Mouse (Mus musculus): ENCODE measurements around the gene Copb2. TPM values are rescaled to one million over a fixed set of nuclear protein-coding genes. Genes with fewer than 3 reads are reported as not detected.

Copb2 gene
- polyA plus RNA-seq, 1 experiment from 2014 or later = 149 TPM

DNA sequence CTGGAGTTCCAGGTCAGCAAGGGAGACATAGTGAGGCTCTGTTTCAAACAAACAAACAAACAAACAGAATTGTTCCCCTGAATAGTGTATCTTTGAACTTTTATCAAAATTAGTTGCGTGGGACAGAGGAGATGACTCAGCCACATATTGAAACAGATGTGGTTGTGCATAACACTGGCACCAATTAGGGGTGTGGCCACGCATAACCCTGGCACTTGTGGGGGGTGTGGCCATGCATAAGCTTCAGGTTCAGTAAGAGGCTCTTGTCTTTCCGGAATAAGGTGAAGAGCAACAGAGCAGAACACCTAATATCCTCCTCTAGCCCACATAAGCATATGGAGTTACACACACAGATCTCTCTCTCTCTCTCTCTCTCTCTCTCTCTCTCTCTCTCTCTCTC is 19.5 kb upstream of the Copb2 start:
- DNase-seq (ENCODE audit: low spot score) = no peak
- Histone ChIP-seq H3K27me3 (ENCODE audit: insufficient read depth, poor library complexity, severe bottlenecking) (peaks cover 4% of the 10 kb centered on the region; the same call in 1 of the 2 replicates), H3K9me3 (no peaks in the 10 kb centered on the region), H3K4me3 (no peak overlapping the region), H3K27ac (no peak overlapping the region), H3K36me3 (no peaks in the 10 kb centered on the region), H3K4me1 (replicated peaks) (no peaks in the 10 kb centered on the region)
- WGBS = 76% methylated on average over 3 of the region's 3 CpGs

DNA sequence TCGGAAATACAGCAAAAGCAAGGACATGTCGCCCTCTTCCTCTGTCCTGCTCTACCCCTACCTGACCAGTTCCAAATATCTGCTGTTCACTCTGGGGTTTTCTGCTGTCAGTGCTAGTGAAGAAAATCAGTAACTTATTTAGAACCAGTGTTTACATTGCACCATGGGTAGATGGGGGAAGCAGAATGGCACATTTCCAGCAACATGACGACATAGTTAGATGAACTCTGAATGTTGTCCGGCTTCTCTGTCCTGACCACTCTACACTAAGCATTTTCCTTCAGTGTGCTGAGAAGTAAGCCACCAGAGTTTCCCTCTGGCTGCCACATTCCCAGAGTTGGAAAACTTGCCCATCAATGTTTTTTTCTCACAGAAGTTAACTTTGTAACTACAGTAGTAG is 20.3 kb downstream of the Copb2 start:
- no peak for DNase-seq (ENCODE audit: low spot score)
- 93% methylated on average over 4 of the region's 4 CpGs for WGBS
- Histone ChIP-seq H3K9me3 (no peaks in the 10 kb centered on the region), H3K27me3 (ENCODE audit: insufficient read depth, poor library complexity, severe bottlenecking) (no peaks in the 10 kb centered on the region), H3K36me3 (peaks cover 100% of the 10 kb centered on the region), H3K4me3 (no peak overlapping the region), H3K4me1 (replicated peaks) (no peaks in the 10 kb centered on the region), H3K27ac (no peak overlapping the region)

DNA sequence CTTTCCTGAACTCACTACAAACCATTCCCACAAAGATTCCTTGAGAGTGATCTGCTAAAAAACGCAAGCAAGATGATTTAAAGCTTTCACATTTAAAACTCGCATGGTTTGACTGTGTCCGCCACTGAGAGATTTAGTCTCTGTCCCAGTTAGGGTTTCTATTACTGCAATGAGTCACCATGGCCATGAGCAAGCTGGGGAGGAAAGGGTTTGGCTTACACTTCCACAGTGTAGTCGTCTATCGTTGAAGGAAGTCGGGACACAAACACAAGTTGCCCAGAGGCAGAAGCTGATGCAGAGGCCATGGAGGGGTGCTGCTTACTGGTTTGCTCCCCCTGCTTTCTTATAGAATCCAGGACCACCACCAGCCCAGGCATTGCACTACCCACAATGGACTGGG is 36.6 kb downstream of the Copb2 start:
- WGBS = 89% methylated on average over 6 of the region's 6 CpGs
- peak overlapping the region; percentile 90 for H3K4me3 ChIP-seq
- peaks cover 13% of the 10 kb centered on the region for H3K4me1 ChIP-seq (replicated peaks)
- no peaks in the 10 kb centered on the region for H3K9me3 ChIP-seq
- no peak for DNase-seq (ENCODE audit: low spot score)
- H3K27ac ChIP-seq = no peak overlapping the region
- no peaks in the 10 kb centered on the region for H3K27me3 ChIP-seq (ENCODE audit: insufficient read depth, poor library complexity, severe bottlenecking)
- H3K36me3 ChIP-seq = peaks cover 39% of the 10 kb centered on the region

GRCm38 (mm10) chr9:98601156-98601836 is 37.8 kb downstream of the Copb2 start, which contains the start of gene Mrps22:
Gene Mrps22 (minus strand): TSS chr9:98601660.
- DNase-seq (ENCODE audit: low spot score) = peak; percentile 85
- Histone ChIP-seq H3K27ac (peak within 1 kb of the TSS; percentile 86), H3K27me3 (ENCODE audit: insufficient read depth, poor library complexity, severe bottlenecking) (no peaks in the 10 kb centered on the region), H3K9me3 (no peaks in the 10 kb centered on the region), H3K36me3 (peaks cover 28% of the 10 kb centered on the region), H3K4me1 (replicated peaks) (peaks cover 13% of the 10 kb centered on the region), H3K4me3 (peak within 1 kb of the TSS; percentile 90)
- WGBS = under 1% methylated on average over 44 of the region's 44 CpGs

DNA sequence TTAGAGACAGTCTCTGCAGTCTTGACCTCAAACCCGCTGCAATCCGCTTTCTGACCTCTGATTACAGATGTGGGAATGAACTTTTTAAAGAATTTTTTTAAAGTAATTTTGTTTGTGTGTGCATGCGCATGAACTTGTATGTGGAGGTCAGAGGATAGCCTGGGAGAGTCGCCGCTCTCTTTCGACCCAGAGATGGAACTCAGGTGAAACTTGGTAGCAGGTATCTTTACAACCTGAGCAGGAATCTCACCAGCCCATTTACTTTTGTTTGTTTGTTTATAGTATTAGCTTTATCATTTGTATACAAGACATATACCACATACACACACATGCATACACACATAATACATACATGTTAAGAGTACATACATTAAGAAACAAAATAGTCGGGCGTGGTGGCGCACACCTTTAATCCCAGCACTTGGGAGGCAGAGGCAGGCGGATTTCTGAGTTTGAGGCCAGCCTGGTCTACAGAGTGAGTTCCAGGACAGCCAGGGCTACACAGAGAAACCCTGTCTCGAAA is 38.4 kb downstream of the Copb2 start:
- H3K27ac ChIP-seq = peak overlapping the region; percentile 86
- peak overlapping the region; percentile 90 for H3K4me3 ChIP-seq
- H3K9me3 ChIP-seq = no peaks in the 10 kb centered on the region
- DNase-seq (ENCODE audit: low spot score) = no peak
- peaks cover 22% of the 10 kb centered on the region for H3K36me3 ChIP-seq
- no peaks in the 10 kb centered on the region for H3K27me3 ChIP-seq (ENCODE audit: insufficient read depth, poor library complexity, severe bottlenecking)
- peaks cover 13% of the 10 kb centered on the region for H3K4me1 ChIP-seq (replicated peaks)
- 57% methylated on average over 11 of the region's 11 CpGs for WGBS

DNA sequence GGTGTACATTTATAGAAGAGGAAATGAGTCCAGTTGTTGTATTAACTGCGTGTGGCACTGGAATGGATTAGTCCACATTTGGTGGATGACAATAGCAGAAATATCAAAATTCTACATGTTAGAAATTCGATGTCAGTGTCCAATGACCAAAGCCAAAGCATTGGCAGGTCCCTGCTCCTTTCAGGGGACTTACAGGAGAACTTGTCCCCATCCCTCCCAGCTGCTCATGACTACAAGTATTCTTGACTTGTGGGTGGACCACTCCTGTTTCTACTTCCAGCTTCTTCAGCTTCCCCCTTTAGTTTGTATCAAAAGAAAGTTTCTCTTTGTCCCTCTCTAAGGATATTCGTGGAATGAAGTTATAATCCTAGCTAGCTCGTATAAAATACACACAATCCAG is 41.4 kb downstream of the Copb2 start:
- H3K27me3 ChIP-seq (ENCODE audit: insufficient read depth, poor library complexity, severe bottlenecking) = no peaks in the 10 kb centered on the region
- peaks cover 13% of the 10 kb centered on the region for H3K4me1 ChIP-seq (replicated peaks)
- no peaks in the 10 kb centered on the region for H3K36me3 ChIP-seq
- no peak for DNase-seq (ENCODE audit: low spot score)
- H3K9me3 ChIP-seq = no peaks in the 10 kb centered on the region
- WGBS = 77% methylated on average over 4 of the region's 4 CpGs
- no peak overlapping the region for H3K27ac ChIP-seq
- no peak overlapping the region for H3K4me3 ChIP-seq

DNA sequence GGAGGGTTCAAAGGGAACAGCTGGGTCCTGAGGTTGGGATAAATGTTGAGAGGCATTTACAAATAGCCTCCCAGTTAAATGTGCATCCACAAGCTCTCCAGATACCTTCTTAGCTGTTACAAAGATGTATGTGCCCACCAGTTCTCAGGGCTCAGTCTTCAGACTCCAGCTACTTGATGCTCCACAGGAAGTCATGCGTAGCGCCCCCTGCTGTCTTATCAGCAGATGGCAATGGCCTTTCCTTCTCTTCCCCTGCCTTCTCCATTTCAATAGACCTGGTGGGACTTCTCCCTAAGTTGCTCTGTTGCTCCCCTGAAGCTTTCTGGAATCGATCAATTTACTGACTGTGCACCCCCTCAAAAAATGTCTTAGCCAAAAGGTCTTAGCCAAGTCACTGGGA is 65.0 kb downstream of the Copb2 start:
- Histone ChIP-seq H3K4me1 (replicated peaks) (peaks cover 12% of the 10 kb centered on the region), H3K4me3 (no peak overlapping the region), H3K9me3 (no peaks in the 10 kb centered on the region), H3K36me3 (no peaks in the 10 kb centered on the region), H3K27me3 (ENCODE audit: insufficient read depth, poor library complexity, severe bottlenecking) (0 out of 2 replicates have a peak, but pooled peaks cover 6% of the 10 kb centered on the region), H3K27ac (no peak overlapping the region)
- DNase-seq (ENCODE audit: low spot score) = no peak
- WGBS = 45% methylated on average over 3 of the region's 3 CpGs

DNA sequence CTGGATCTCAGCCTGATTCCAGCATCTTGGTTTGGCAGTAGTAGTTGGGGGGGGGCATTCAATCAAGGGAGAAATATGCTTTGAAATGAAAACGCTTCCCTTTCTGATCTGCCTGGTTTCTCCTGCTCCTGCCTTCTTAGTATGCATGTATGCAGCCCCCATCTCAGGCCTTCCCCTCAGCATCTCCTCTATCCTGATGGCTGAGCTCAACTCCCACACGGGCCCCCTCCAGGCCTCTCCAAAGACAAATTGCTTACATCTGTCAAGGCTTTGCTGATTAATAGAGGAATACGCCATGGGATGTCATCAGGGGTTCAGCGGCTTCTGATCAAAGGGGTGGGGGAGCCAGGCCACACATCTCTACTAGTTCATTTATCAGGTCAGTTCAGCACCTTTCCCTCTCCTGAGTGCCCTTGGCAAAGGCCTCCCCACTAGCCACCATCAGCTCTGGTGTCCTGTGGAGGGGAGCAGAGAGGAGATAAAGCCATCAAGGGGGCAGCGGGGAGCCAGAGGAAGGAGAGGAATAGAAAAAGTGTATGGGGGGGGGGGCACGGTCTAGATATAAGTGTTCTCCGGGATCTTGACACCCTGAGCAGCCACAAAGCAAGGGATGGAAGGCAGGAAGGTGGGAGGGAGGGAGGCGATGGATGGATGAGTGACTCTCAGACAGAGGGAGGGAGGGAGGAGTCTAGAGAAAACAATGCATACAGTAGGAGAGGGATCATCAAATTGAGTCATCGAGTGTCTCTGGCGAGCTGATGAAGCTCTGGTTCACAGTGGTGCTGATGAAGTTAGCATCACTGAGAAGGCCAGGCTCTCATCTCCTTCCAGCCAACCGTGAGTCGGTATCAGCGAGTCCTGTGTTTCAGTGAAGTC is 70.0 kb downstream of the Copb2 start:
- no peaks in the 10 kb centered on the region for H3K9me3 ChIP-seq
- WGBS = 78% methylated on average over 13 of the region's 13 CpGs
- no peak overlapping the region for H3K4me3 ChIP-seq
- H3K27ac ChIP-seq = no peak overlapping the region
- peaks cover 18% of the 10 kb centered on the region for H3K4me1 ChIP-seq (replicated peaks)
- no peak for DNase-seq (ENCODE audit: low spot score)
- H3K36me3 ChIP-seq = no peaks in the 10 kb centered on the region
- H3K27me3 ChIP-seq (ENCODE audit: insufficient read depth, poor library complexity, severe bottlenecking) = 0 out of 2 replicates have a peak, but pooled peaks cover 6% of the 10 kb centered on the region

Other genes starting within 250 kb of the Copb2 start
- 29.2 and 30.2 TPM in 2 replicates for gene Rbp1, start 140.8 kb upstream of the Copb2 start, polyA plus RNA-seq (2016; fragmentation: Nextera tagmentation; extraction: Ambion mirVana)
- 0.77 and 1.0 TPM in 2 replicates for gene Rbp2, start 77.6 kb upstream of the Copb2 start, polyA plus RNA-seq (2016; fragmentation: Nextera tagmentation; extraction: Ambion mirVana)
- 75.6 and 78.5 TPM in 2 replicates for gene Mrps22, start 37.9 kb downstream of the Copb2 start, polyA plus RNA-seq (2016; fragmentation: Nextera tagmentation; extraction: Ambion mirVana)